Comparison of ENCODE assay signal across 7 mouse cellular contexts in genomic region chr2:104002711-104003413, GRCm38 (mm10). TPM values are rescaled to one million over a fixed set of nuclear protein-coding genes. Genes with fewer than 3 reads are reported as not detected.
A peak's percentile ranks its signal among the peaks of the same experiment; 100 is the strongest.
DNase-seq lines count a peak whose midpoint lies in the region; ATAC-seq lines count a peak whose summit lies in the region.

No protein-coding gene starts in this region.

- H3K27ac ChIP-seq in forebrain, embryonic 16.5 days (ENCODE audit: low read length), result no peak overlapping the region

- H3K4me1 ChIP-seq in forebrain, embryonic 16.5 days (replicated peaks; ENCODE audit: control insufficient read depth, insufficient read depth, low read length), result no peaks in the 10 kb centered on the region

- 0 out of 2 replicates have a peak, but pooled peaks have one; percentile 40 for ATAC-seq in forebrain, embryonic 16.5 days

- 33% methylated on average over 16 of the region's 16 CpGs for WGBS in forebrain, embryonic 16.5 days

- H3K9ac ChIP-seq in forebrain, embryonic 16.5 days (replicated peaks; ENCODE audit: low read depth, low read length), result no peak overlapping the region

- 0 out of 2 replicates have a peak, but pooled peaks cover 2% of the 10 kb centered on the region for H3K9me3 ChIP-seq in forebrain, embryonic 16.5 days (ENCODE audit: control insufficient read depth, low read length)

- H3K27me3 ChIP-seq in forebrain, embryonic 16.5 days (replicated peaks; ENCODE audit: control insufficient read depth, insufficient read depth, low read length), result no peaks in the 10 kb centered on the region

- no peaks in the 10 kb centered on the region for H3K36me3 ChIP-seq in forebrain, embryonic 16.5 days (ENCODE audit: control insufficient read depth, insufficient read depth)

- no peak overlapping the region for H3K4me2 ChIP-seq in forebrain, embryonic 16.5 days (ENCODE audit: low read length)

- DNase-seq in A20 (ENCODE audit: low read depth, low spot score), result peak; percentile 69
- peak; percentile 22 for DNase-seq in CD4-positive helper T cell, adult 2 months (ENCODE audit: low read depth, low spot score)
- DNase-seq in c-Kit-positive CD71-positive TER-119-positive erythroid progenitor cells, embryonic 14.5 days (ENCODE audit: low spot score), result peak; percentile 67
- DNase-seq in layer of hippocampus, adult 9-11 months, result peak; percentile 70
- DNase-seq in lung, postnatal 25 days (ENCODE audit: low spot score), result peak; percentile 10
- DNase-seq in right cerebral cortex, postnatal 36 days (ENCODE audit: low spot score in 2 of 2), result peak; percentile 60 to 66

- H3K4me3 ChIP-seq in forebrain, embryonic 16.5 days (replicated peaks; ENCODE audit: low read length), result no peak overlapping the region

RNA-seq across cellular contexts. Expression of gene Fbxo3, which starts 24.7 kb away (rescaled TPM):
- 64.3 and 66.1 TPM in 2 replicates for polyA plus RNA-seq in forebrain, embryonic 16.5 days (2015; fragmentation: Nextera tagmentation; extraction: Ambion mirVana)

RNA-seq across cellular contexts. Expression of gene 4931422A03Rik, which starts 25.3 kb away (rescaled TPM):
- polyA plus RNA-seq in forebrain, embryonic 16.5 days (2015; fragmentation: Nextera tagmentation; extraction: Ambion mirVana), result 2.2 and 3.2 TPM in 2 replicates

RNA-seq across cellular contexts. Expression of gene Lmo2, which starts 45.1 kb away (rescaled TPM):
- 19.8 and 20.0 TPM in 2 replicates for polyA plus RNA-seq in forebrain, embryonic 16.5 days (2015; fragmentation: Nextera tagmentation; extraction: Ambion mirVana)

Comparison
In these comparisons a context has a peak if more than half of its experiments do, and no peak if none do; other contexts are left out.
1. DNase-seq: peak in every context shown above with its lines; median percentile 70 in layer of hippocampus, adult 9-11 months; 69 in A20; 67 in c-Kit-positive CD71-positive TER-119-positive erythroid progenitor cells, embryonic 14.5 days; 63 in right cerebral cortex, postnatal 36 days; 22 in CD4-positive helper T cell, adult 2 months; 10 in lung, postnatal 25 days.